Mouse (Mus musculus) adrenal gland, postnatal 25 days (tissue): ENCODE results near the gene Lrmda. TPM values are rescaled to one million over a fixed set of nuclear protein-coding genes. Genes with fewer than 3 reads are reported as not detected.

Source experiments
- DNase-seq: peaks from one replicate; pipeline ENCODE4 v3.0.0; 2021; ENCODE audit warnings: mixed read lengths
- total RNA-seq: library from RNA; stranded (reverse); gene quantifications from 2 replicates; pipeline ENCODE4 v1.2.3, GENCODE M21; 2021

Lrmda gene
- total RNA-seq, 1 experiment from 2014 or later, result 5.6 TPM

DNA sequence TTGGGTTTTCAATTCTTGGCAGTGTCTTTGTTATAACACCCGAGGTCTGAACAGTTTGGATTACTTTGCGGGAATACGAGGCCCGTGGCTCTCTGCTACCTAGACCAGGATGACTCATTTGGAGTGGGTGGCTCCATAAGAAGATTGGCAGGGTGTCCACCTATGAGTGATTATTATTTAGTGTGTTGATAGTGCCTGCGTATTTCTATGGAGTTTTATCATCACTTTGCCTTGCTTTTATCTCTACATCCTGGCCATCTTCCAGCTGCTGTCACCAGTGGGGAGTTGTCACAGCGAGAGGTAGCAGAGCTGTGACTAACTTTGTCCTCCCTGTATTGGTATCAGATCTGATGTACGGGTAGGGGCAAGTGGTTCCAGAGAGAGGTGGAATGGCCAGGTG, 393.7 kb downstream of the Lrmda start:
- DNase-seq, result no peak

DNA sequence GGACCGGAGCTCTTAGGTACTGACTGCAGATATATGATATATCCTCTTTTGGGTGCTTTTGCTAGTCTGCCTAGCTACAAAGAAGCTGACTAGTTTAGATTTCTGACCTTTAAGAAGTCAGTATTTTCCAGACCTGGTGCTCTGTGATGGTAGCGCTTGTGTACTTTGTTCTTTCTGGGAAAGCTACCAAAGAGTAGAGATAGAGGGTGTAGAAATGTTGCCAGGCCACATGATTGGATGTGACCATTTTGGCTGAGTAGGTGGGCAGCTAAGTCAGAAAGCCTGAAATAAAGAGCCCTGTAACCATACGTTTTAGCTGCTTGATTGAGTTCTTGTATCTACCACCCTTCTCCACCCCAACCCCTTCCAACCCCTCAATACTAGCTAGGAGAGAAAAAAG, 398.2 kb downstream of the Lrmda start:
- DNase-seq, result no peak

DNA sequence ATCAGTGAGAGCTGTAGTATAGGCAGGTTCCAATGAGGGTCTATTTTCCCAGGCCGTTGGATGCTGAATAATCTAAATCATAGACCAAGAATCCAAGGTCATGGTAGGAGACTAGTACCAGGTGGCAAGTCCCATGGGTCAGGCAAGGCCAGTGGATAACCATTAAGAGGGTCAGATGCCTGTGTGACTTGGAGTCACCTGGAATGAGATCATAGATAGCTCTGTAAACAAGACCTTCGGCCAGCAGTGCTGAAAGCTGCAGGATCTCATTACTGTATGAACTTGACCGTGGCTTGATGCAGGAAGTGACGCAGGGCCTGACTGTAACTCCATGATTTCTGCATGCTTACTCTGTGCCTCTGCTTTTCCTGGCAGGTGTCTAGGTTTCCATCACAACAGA, 402.2 kb downstream of the Lrmda start:
- DNase-seq, result no peak

GRCm38 (mm10) chr14:22425018-22425534, 405.6 kb downstream of the Lrmda start:
- no peak for DNase-seq

DNA sequence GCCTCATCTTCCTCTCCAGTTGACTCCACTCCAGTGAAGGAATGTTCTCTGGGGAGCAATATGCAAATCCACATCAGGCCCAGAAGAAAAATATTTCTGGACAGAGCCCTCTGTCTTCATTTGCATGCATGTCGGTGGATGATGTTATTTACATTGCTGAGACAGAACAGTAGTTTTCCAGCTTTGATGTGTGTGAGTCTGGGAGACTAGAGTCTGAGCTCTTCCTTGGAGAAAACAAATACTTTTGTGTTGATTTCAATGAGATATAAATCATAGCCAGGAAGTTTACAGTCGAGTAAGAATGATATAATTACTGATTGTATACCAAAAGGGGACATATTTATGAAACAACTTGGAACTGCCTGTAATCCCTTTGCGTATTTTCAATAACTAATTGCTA, 415.9 kb downstream of the Lrmda start:
- DNase-seq, result no peak

DNA sequence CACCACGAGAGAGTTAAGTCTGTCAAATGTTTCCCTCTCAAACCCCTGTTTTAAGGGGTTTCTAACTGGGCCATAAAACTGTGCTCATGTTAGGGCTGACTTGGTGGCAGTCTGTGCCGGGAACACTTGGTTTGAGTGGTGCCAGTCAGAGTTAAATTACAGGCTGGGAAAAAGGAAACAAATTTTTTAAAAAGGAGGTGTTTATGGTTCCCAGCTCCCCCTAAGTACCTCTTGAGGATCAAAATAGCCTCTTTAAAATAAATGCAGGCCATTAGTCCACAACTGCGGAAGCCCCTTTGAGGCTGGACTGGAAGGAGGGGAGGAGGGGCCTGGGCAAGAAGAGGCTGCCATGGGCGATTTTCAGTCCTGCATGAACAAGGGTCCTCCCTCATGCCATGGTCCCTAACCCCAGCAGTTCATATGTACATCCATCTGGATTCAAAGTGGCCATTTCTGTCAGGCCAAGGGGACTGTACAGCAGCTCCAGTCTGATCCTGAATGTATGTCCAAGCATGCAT, 416.4 kb downstream of the Lrmda start:
- DNase-seq, result no peak

DNA sequence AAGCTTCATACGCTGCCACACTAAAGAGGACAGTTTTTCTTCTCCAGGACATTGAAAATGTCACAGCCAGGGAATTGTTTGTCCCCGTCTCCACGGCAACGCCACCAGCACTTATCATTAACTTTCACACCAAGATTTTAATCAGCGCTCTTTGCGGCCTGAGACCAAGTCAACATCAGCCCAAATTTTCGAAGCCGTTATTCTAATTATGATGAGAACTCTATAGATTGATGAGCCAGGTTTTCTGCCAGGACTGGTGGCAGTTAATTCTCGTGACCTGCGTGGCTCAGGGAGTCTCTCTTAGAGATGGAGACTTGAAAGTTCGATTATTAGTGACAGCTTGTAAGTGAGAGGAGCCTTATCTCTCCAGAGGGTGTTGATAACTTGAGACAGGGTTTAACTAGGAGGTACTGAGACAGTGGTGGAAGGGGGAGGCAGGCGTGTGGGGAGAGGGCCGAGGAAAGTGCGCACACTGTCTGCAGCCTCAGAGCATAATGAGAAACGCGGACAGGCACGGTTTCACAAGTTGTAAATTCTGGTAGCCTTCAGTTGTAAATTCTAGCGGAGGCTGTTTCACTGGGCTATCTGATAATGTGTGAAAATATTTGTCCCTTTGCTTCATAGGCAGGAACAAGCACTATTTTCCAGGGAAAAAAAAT, 421.0 kb downstream of the Lrmda start:
- DNase-seq, result no peak

GRCm38 (mm10) chr14:22441859-22442447, 422.4 kb downstream of the Lrmda start:
- DNase-seq, result no peak

DNA sequence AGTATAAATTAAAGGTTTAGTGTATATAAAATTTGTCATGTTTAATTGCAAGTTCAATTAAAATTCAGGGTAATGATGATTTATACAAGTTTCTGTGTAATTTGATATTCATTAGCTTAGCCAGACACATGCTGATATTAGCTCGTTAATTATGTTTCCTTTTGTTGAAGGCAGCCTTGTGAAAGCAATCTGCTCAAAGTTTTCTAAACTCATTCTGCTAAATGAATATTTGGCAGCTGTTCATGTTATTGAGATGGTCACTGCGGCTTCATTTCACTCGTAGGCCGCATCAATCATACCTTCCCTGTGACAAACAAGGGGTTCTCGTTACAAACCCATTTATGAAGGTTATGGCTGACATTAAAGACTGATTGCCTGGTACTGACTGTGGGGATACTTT, 423.2 kb downstream of the Lrmda start:
- no peak for DNase-seq

GRCm38 (mm10) chr14:22444541-22444940, 425.0 kb downstream of the Lrmda start:
- DNase-seq, result no peak

DNA sequence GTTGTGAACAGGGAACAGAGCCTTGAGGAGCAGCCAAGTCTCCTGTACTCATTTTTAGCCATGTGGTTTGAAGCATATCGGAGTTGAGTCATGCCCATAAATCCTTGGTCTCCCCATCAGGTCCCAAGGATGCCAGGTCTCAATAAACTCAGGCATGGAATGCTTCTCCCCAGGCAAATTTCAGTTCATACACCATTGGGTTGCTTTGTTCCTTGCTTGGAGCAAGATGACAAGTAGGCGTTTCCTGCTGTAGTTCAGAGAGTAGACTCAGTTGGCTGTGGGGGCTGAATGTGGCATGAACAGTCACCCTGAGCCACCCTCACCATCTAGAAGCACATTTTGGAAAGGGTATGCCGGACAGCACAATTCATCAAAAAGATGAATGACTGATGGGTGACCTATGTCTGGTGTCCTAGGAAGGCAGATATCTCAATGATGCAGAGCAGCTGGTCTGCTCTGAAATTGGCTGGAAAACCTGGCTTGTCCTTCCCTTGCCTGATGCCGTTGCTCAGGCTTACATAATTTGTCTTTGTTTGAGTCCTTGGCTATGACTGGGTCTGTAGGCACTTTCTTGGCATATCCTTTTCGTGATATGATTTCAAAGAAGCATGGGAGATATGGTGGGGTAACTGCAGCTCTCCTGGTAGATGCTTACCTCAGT, 425.8 kb downstream of the Lrmda start:
- peak; percentile 11 for DNase-seq

DNA sequence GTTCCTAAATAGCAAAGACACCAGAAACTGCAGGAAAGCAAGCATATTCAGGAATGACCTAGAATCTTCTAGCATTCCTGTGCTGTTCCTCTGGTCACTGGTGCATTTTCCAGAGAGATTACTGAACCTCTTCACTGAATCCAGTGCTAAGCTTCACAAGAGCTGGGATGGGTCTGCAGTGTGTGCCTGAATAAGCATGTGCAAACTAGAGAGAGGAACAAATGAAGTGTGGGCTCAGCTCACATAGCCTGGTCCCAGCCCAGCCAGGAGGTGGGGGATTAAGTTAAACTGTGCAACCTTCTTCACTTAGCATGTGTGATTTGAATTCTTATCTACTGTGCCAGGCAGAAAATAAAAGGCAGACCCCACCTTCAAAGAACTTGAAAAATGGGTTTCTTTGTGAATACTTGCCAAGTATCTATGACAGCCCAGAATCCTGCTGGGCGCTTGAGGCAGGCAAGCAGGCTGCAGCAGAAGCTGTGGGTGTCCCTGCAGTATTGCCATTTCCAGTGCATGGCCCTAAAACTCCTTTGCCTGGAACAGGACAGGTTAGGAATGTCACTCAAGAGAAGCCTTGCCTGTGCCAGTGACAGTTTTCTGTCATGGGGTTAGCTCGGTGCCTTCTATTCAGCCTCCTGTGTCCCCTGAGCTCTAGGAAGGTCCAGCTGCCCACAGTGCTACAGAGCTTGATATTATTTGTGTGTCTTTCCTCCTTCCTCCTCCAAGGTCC, 426.5 kb downstream of the Lrmda start:
- no peak for DNase-seq

DNA sequence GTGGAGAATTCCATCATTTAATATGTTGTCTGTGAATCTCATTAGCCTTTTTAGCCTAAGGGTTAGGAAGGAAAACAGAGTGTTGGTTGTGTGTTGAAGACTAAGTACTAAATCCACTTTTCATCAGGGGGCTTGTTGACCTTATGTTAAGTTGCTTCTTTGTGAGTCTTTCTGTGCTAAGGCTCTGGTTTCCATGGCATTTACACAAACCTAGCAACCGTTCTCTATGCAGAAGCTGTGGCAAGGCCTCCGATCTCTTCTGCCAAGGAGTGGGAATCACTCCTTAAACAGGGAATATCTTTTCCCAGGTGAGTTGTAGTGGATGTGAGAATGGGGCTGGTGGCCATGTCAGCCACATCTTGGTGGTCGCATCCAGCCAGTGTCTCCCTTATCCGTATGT, 432.1 kb downstream of the Lrmda start:
- no peak for DNase-seq

GRCm38 (mm10) chr14:22464314-22464713, 444.8 kb downstream of the Lrmda start:
- no peak for DNase-seq

GRCm38 (mm10) chr14:22471041-22471440, 451.5 kb downstream of the Lrmda start:
- no peak for DNase-seq

GRCm38 (mm10) chr14:22473451-22473850, 453.9 kb downstream of the Lrmda start:
- DNase-seq, result no peak

DNA sequence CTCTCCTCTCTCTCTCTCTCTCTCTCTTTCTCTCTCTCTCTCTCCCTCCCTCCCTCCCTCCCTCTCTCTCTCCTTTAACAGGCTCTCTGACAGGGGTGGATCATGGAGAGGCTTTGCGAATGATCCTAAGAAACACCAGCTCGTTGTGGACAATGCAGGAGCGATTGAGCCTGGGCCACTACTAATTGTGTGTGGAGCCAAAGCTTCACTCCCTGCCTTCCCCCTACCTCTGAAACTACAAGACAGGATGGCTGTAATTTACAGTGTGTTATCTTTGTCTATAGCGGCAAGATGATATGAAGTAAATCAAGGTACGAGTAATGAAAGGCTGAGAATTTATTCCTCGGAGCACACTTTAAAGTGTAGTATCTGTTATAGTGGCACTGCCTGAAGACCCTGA, 454.5 kb downstream of the Lrmda start:
- no peak for DNase-seq

GRCm38 (mm10) chr14:22493326-22493725, 473.8 kb downstream of the Lrmda start:
- no peak for DNase-seq

- no peak for DNase-seq
Measured at GRCm38 (mm10) chr14:22494290-22494689, 474.8 kb downstream of the Lrmda start.

DNA sequence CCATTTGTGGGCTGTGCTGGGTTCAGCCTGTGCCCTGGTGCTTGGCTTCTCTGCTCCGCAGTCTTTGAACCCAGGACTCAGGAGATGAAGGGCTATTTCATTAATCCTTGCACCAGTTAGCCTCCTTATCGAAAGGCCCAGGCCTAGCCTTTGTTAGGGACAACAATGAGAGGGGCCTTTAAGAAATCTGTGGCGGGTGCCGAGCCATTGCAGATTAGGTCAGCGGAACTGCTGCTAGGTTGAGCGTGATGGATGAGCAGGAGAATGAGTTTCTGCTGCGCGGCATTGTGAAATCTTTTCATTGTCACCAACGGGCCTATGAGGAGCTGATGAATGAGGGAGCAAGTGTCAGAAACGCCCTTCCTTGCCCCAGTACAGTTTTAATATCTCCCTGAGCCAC, 475.4 kb downstream of the Lrmda start:
- no peak for DNase-seq

DNA sequence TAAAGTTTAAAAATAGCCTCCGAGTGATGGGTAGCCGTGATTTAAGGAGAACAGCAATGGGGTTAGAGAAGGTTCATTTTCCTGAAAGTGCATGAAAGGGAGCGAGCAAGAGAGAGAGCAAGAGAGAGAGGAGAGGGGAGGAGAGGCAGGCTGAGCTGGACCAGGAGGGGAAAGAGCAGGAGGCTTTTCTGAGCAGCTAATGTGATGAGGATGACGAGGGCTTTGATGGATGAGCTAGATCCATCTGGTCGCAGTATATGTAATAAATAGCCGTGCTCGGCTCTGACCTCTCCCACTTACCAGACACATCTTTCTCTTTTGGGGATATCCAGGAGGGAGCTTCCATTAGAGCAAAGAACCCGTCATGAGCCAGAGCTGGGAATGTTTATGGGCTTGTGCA, 475.8 kb downstream of the Lrmda start:
- no peak for DNase-seq

GRCm38 (mm10) chr14:22497636-22498131, 478.2 kb downstream of the Lrmda start:
- DNase-seq, result no peak
